Comparison of ENCODE assay signal across 16 mouse cellular contexts in genomic region chr14:99493659-99494058, GRCm38 (mm10).
"Had no signal": no experiment of that assay in that cellular context is flagged by ENCODE, and none has a peak within 500 bp of the region (broad histone marks: within the 10 kb centered on the region; RNA-seq: fewer than 3 reads in every experiment).

No protein-coding gene starts in this region.

- H3K9ac ChIP-seq: lung, embryonic 14.5 days; midbrain, embryonic 12.5 days; neural tube, embryonic 13.5 days; neural tube, embryonic 15.5 days had no signal

- ATAC-seq: midbrain, embryonic 16.5 days had no signal

- DNase-seq: lung, adult 18-20 months; lung, embryonic 14.5 days; lung, postnatal 10 days; lung, postnatal 4 days; midbrain, embryonic 14.5 days; right cerebral cortex, postnatal 14 days; spleen, adult 18-20 months; thymus, adult 18-20 months; thymus, postnatal 14 days; thymus, postnatal 36 days had no signal

- H3K9me3 ChIP-seq: midbrain, embryonic 10.5 days; midbrain, embryonic 12.5 days; neural tube, embryonic 13.5 days; neural tube, embryonic 15.5 days had no signal

- H3K27me3 ChIP-seq: midbrain, embryonic 12.5 days; neural tube, embryonic 13.5 days; neural tube, embryonic 15.5 days had no signal

- H3K4me3 ChIP-seq: midbrain, embryonic 10.5 days; midbrain, embryonic 12.5 days; myocyte; neural tube, embryonic 13.5 days; neural tube, embryonic 15.5 days had no signal

- H3K4me2 ChIP-seq: lung, embryonic 14.5 days; midbrain, embryonic 12.5 days; neural tube, embryonic 13.5 days; neural tube, embryonic 15.5 days had no signal

- H3K27ac ChIP-seq: midbrain, embryonic 10.5 days; midbrain, embryonic 12.5 days; neural tube, embryonic 13.5 days; neural tube, embryonic 15.5 days had no signal

- H3K36me3 ChIP-seq: midbrain, embryonic 10.5 days; midbrain, embryonic 12.5 days; neural tube, embryonic 13.5 days; neural tube, embryonic 15.5 days had no signal

- H3K4me1 ChIP-seq: midbrain, embryonic 10.5 days; midbrain, embryonic 12.5 days; neural tube, embryonic 13.5 days; neural tube, embryonic 15.5 days had no signal
